Mouse (Mus musculus): ENCODE data around the gene Tmem116.

Gene Tmem116

DNA sequence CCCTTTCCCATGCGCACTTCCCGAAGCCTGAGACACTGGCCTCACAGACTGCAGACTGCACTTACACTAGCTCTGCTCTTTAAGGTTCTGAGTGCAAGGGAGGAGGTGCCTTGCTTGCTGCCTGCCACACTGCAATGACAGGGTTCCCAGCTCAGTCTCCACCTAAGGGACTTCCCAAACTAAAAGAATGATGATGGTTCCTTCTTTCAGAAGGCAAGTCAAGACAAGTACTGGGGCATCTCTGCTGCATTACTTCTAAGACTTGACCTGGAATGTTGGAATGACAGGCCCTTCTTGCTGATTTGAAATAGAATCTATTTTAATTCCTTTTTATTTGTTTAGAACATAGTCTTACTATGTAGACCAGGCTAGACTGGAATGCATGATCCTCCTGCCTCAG is 85.9 kb downstream of the Tmem116 start:
- no peak for DNase-seq (ENCODE audit: low spot score in 2 of 2)

DNA sequence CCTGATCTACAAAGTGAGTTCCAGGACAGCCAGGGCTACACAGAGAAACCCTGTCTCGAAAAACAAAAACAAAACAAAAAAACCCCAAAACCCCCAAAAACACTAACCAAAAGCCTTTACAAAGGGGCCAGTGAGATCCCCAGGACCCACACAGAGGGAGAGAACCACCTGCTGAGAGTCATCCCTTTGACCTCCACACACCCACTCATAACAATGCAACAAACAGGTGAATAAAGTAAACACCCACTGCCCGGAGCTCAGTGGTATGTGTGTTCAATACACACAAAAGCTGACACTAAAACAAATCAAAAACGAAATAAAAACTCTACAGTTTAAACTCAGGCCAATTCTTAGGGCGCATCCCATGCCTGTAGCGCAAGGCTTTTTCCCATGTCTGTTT is 88.4 kb downstream of the Tmem116 start:
- no peak for DNase-seq (ENCODE audit: low spot score in 2 of 2)

DNA sequence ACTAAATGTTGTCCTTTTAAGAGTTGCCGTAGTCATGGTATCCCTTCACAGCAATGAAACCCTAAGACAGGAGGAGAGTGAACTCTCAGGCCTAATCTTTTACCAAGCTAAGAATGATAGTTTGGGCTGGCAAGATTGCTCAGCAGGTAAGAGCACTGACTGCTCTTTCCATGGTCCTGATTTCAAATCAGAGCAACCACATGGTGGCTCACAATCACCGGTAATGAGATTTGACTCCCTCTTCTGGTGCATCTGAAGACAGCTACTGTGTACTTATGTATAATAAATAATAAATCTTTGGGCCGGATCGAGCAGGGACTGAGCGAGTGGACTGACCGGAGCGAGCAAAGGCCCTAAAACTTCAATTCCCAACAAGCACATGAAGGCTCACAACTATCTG is 89.5 kb downstream of the Tmem116 start:
- no peak for DNase-seq (ENCODE audit: low spot score in 2 of 2)

DNA sequence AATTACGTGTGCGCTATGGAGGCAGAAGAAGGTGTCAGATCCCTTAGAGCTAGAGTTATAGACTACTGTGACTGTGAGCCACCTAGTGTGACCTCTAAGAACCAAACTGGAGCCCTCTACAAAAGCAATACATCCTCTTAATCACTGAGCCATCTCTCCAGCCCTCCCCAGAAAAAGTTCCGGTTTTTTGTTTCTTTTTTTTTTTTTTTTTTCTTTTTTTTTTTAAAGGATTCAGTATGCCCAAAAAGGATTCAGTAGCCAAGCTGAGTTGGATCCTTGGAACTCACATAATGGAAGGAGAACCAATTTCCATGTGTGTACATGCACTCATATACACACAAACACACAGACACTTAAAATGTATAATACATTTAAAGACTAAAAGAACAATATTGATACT is 91.7 kb downstream of the Tmem116 start:
- DNase-seq (ENCODE audit: low spot score in 2 of 2): no peak

DNA sequence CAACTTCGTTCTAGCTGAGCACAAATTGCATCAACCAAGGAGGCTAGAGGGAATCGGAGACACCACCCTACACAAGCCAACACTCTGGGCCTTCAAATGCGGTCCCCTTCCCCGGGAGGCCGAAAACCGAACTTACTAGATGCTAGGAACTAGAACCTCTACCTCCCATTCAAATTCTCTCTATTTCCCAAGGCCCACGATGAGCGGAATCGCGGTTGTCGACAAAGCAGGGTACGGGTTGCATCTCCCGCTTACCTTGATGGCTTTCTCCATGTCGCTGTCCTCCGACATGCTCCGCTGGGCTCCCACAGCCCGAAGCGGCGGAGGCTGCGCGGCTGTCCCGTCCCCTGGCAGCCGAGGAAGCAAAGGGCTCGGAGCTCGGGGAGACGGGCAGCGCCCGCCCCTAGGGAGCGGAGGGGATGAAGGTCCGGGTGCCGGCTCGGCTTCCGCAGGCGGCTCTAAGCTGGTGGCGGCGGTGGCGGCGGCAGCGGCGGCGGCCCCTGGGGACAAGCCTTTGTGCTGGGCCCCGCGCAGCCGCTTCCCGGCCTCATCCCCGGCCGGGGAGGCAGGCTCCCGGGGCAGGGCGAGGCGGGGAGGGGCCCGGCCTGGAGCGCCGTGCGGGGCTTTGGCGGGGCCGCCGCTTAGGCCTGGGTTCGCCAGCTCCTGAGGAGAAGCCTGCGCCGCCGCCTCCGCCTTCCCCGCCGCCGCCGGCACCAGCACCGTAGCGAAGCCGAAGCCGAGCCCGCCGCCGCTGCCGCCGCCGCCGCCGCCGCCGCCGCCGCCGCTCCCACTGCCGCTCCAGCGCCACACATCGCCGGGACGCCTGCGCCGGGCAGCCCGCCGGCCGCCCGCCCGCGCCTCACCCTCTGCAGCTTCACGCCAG is 93.5 kb downstream of the Tmem116 start, which contains the start of the genes Adam1a and Gm42878:
Adam1a (minus strand) TSS at position 573 of the 883 bp plus-strand sequence.
Gm42878 (minus strand) TSS at position 573 of the 883 bp plus-strand sequence.
- no peak for DNase-seq (ENCODE audit: low spot score in 2 of 2)

DNA sequence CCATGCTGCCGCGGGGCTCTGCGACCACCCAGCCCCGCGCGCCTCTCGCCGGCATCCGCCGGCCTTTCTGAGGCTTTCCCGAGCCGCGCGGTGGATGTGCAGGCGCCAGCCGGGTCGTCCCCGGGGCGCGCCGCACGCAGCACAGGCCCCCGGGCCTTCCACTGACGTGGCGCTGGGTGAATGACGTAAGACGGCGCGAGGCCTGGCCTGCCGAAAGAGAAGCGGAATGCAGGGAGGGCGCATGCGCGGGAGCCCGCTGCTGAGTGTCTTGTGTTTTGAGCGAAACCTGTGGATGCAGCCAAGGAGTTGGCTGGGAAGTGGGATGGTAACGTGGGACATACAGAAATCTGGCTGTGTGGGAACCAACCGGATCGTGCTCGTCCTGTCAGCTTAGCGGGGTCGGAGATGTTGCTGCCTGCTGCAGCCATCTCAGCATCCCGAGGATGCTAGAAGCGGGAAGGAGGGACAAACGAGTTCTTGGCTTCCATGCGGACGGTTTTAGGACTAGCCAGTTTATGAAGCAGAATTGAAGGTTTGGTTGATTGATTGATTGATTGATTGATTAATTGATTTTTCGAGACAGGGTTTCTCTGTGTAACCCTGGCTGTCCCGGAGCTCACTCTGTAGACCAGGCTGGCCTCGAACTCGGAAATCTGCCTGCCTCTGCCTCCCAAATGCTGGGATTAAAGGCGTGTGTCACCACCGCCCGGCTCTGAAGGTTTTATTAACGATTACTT is 94.3 kb downstream of the Tmem116 start, which contains the start of gene Mapkapk5:
Mapkapk5 (minus strand) TSS at position 113 of the 737 bp plus-strand sequence.
- DNase-seq (ENCODE audit: low spot score in 2 of 2): peak; percentile 96 to 98

DNA sequence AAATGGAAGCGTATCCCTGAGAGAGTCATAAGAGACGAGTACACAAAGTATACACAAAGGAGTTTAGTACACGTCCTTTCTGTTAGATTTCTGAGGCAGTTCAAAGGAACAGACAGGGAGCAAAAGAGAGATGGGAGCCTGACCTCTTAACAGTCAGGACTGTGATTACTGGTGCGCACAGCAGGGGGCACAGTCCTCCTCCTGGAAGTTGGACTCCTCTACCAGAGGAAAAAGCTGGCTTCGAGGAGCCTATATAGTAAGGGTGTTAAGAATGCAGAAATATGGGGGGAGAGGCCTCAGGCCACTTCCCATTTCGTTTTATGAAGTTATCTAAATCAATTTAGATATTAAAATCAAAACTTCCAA is 94.8 kb downstream of the Tmem116 start:
- DNase-seq (ENCODE audit: low spot score in 2 of 2): peak; percentile 39 to 41

DNA sequence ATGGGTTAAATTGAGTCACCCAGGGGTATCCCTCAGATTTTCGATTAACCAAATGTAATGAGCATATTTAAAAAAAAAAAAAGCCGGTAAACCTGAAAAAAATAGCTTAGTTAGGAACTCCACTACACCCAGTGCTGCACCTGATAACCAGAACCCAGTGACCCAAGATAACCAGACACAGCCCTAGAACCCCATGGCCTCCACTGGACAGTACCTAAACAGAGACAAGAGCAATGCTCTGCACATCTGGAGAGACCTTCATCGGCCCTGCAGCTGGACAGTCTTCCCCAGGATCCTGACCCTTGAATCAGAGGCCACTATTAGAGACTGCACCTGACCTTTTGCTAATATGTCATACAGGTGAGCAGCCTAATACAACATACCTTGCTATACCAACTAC is 95.4 kb downstream of the Tmem116 start:
- DNase-seq (ENCODE audit: low spot score in 2 of 2): no peak

DNA sequence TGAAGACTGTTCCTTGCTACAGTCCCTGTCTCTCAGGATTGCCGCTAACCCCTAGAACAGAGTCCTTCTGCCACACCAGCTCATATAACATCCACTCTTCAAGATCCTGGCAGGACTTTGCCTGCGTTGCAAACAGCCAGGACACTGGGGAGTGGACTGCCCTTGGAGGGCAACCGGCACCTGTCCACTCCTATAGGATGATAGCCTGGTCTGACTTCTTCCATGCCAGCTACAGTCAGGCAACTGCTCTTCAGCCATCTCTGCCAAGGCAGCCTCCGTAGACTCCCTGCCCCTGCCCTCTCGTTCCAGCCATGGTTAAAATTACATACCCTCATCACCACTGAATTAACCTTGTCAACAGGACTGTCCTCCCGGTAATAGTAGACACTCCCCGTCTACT is 97.5 kb downstream of the Tmem116 start:
- no peak for DNase-seq (ENCODE audit: low spot score in 2 of 2)

DNA sequence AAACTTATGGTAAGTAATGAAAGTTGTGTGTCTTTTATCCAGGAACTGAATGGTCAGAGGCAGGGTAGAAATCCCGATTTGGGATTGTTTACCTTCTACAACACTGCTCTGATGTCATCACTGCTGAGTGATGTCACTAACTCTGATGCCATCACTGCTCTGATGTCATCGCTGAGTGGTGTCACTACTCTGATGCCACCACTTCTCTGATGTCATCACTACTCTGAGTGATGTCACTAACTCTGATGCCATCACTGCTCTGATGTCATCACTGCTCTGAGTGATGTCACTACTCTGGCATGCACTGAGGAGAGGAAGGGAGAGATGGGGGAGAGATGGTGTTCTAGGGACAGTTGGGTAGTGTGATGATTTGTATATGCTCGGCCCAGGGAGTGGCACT is 110.7 kb downstream of the Tmem116 start:
- no peak for DNase-seq (ENCODE audit: low spot score in 2 of 2)

DNA sequence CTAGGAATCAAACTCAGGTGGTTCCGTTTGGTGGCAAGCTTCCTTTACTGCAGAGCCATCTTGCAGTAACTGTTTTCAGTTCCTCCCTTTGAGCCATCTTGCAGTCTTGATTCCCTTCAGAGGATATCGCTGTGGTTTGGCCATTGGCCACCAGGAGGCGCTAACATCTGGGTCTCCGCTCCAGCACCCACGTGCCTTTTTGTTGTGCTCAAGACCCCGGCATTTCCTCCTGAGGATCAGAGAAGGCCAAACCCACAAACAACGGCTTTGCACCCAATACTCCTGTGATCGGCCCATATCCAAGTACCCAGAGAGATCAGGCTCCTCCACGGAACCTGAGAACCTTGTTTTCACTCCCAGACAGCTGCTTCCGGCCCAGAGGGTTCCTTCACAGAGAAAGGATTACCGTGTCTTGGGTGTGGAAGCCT is 112.8 kb downstream of the Tmem116 start:
- DNase-seq (ENCODE audit: low spot score in 2 of 2): peak; percentile 84 to 86

DNA sequence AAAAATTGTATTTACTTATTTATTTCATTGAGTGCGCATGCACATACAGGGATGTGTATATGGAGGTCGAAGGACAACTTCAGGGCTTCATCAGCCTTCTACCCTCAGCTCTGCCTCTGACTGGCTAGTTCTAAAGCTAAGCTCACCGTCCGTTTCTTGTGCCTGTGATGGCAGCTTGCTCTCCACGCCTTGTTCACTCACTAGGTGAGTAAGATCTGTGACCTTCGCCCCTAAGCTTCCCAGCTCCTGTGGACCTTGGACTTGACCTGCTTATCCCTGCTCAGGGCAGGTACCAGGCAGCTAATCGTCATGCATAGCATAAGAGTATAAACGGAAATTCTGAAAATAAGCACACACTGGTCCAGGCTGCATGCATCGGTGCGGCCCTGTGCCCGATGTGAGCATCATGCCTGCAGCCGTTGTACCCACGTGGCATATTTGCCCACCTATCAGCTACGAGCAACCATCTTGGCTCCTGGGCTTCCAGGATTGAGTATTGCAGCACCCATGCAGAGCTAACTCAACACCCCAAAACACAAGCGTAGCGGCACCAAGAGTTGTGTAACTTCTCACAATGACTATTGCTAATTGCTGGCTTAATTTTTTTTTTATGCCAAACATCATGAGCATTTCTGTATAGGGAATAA is 114.5 kb downstream of the Tmem116 start:
- no peak for DNase-seq (ENCODE audit: low spot score in 2 of 2)

DNA sequence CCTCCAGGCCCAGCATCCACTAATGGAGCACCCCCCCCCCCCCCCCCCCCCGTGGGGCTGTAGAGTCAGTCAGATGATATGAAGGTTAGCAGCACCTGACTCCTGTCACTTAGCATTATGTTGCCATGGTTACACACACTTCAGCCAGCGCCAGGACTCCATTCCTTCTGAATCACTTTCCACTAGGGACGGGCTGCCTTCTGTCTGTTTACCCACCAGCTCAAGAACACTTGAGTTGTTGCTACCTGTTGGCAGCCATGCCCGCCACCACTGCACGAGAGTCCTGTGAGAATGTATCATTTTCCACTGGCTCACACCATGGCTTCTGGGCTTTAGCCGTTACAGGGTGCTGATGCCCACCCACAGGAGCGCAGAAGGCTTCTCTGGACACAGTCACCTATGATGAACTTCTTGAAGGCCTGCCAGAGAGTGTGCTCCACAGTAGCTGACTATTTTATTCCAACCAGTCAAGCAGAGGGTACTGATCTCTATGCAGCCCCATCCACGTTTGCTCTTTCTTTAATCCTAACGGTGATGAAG is 118.3 kb downstream of the Tmem116 start:
- no peak for DNase-seq (ENCODE audit: low spot score in 2 of 2)

DNA sequence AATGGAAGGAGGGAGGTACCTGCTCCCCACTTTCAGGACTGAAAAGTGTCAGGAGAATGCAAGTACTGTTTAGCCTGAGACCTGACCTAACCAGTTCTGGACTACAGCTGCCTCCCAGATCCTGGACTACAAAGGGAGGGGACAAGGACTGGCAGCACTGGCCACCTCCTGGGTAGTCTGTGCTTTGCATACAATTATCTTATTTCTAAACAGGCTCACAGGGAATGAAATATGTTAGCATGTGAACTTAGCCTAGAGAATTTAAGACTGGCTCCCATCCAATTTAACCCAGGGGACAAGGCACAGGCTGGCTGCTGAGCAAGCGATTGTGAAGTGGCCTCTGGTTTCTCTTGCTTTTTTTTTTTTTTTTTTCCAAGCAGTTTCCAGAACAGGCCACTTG is 119.1 kb downstream of the Tmem116 start:
- no peak for DNase-seq (ENCODE audit: low spot score in 2 of 2)
